Mouse (Mus musculus): ENCODE measurements around the gene Ifitm10. TPM values are rescaled to one million over a fixed set of nuclear protein-coding genes. Genes with fewer than 3 reads are reported as not detected.
A peak's percentile ranks its signal among the peaks of the same experiment; 100 is the strongest.
"Not testable (repeated sequence)": the region's sequence is repeated elsewhere in the genome, so short reads cannot be mapped to it uniquely, and the experiment has no call there.

Ifitm10 gene
- polyA plus RNA-seq (2016; fragmentation: Nextera tagmentation; extraction: Ambion mirVana), result 0.43 and 0.63 TPM in 2 replicates

DNA sequence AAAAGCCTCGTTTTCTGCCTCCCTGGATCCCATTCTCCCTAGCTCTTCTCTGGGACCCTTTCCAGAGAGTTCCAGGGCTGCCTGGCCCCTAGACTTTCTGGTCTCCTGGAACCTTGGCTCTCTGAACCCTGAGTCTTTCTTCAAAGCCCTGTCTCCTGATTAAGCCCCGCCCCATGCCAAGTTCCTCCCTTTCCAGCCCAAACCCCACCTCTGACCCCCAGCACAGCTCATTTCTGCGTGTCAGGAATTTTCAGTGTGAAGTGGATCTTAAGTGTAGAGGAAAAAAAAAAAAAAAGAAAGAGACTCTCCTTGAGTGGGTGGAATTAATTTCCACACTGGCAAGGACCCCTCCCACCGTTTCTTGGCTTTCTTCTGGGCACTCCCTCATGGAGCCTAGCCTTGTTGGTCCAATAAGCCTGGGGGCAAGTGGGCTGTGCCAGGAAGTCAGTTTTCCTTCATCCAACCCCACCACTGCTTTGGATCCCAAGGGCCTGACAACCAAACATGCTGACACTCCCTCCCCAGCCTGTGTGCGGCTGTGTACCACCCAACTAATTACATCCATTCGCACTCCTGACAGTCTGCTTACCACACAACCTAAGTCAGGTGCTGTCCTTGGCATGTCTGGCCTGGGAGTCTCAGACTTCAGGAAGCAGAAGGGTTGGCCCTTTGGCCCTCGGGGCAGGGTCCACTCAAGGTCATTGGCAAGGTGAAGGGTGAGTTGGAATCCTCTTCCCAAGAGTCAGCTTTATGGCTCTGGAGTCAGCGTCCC lies at the start of gene Ifitm10:
Gene Ifitm10 (minus strand): TSS at position 113 of the 772 bp plus-strand sequence.
- Histone ChIP-seq H3K27me3 (peaks cover 55% of the 10 kb centered on the region), H3K4me3 (no peak within 1 kb of the TSS; the same call in 1 of the 2 replicates), H3K4me2 (replicated peaks) (peak within 1 kb of the TSS; percentile 50; the same call in 1 of the 2 replicates), H3K36me3 (peaks cover 39% of the 10 kb centered on the region), H3K4me1 (peaks cover 8% of the 10 kb centered on the region), H3K27ac (replicated peaks) (no peak within 1 kb of the TSS), H3K9ac (replicated peaks) (no peak within 1 kb of the TSS), H3K9me3 (no peaks in the 10 kb centered on the region)
- 70% methylated on average over 8 of the region's 8 CpGs for WGBS
- ATAC-seq (ENCODE audit: low FRiP score, low read depth), result no peak

DNA sequence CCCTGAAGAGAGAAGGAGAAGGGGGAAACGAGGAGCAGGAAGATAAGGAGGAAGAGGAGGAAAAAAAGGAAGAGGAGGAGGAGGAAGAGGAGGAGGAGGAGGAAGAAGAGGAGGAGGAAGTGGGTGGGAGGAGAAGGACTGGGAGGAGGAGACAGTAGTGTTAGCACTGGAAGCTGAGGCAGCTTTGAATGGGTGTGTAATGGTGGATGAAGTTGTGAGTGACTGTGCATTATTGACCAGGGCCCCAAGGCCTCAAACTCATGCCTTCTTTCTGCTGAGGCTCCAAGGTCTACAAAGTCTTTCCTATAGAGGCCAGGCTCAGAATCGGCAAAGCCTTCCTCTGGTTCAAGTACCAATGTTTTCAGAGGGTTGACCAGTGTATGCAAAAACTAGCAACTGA lies 48.3 kb upstream of the Ifitm10 start:
- WGBS, result 71% methylated on average over 2 of the region's 2 CpGs
- ATAC-seq (ENCODE audit: low FRiP score, low read depth), result no peak
- H3K36me3 ChIP-seq, result no peaks in the 10 kb centered on the region
- H3K4me3 ChIP-seq, result no peak overlapping the region
- no peak overlapping the region for H3K9ac ChIP-seq (replicated peaks)
- H3K9me3 ChIP-seq, result no peaks in the 10 kb centered on the region
- H3K27me3 ChIP-seq, result no peaks in the 10 kb centered on the region
- H3K27ac ChIP-seq (replicated peaks), result no peak overlapping the region
- no peak overlapping the region for H3K4me2 ChIP-seq (replicated peaks)
- no peaks in the 10 kb centered on the region for H3K4me1 ChIP-seq

DNA sequence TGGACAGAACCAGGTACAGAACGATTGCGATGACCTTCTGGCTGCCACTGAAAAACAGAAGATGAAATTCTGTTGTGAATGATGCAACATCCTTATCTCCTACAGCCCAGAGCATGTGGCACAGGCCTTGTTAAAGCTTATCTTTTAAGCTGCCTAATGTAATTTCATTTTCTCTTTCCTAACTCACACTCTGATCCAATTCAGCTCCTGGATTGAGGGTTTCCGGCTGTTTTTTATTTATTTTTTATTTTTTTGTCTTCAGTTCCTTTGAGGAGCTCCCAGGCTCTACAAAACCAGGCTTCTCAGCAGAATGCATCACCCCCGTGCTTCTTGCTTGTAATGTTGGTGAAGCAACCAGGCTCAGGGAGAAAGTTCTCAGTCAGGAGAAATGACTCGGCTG lies 46.3 kb upstream of the Ifitm10 start:
- H3K9ac ChIP-seq (replicated peaks), result no peak overlapping the region
- no peak overlapping the region for H3K4me3 ChIP-seq
- H3K36me3 ChIP-seq, result no peaks in the 10 kb centered on the region
- no peaks in the 10 kb centered on the region for H3K9me3 ChIP-seq
- ATAC-seq (ENCODE audit: low FRiP score, low read depth), result no peak
- H3K4me1 ChIP-seq, result no peaks in the 10 kb centered on the region
- H3K27ac ChIP-seq (replicated peaks), result no peak overlapping the region
- no peaks in the 10 kb centered on the region for H3K27me3 ChIP-seq
- WGBS, result 87% methylated on average over 5 of the region's 5 CpGs
- no peak overlapping the region for H3K4me2 ChIP-seq (replicated peaks)

DNA sequence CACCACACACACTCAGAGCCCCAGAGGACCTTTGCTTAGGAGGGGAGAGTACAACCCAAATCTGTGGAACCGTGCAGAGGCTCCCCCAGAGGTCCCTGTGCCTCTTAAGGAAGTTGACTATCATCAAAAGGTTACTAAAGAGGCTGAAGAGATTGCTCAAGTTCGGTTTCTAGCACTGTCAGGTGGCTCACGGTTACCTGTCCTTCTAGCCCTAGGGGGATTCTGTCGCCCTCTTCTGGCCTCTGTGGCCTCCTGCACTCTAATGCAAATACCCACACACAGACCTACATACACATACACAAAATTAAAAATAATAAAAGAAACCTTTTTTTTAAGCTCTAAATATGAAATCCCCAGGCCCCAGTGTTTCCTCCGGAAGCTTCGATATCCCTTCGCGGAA lies 45.1 kb upstream of the Ifitm10 start:
- Histone ChIP-seq H3K4me1 (no peaks in the 10 kb centered on the region), H3K9me3 (no peaks in the 10 kb centered on the region), H3K36me3 (no peaks in the 10 kb centered on the region), H3K4me2 (replicated peaks) (no peak overlapping the region), H3K4me3 (no peak overlapping the region), H3K27ac (replicated peaks) (no peak overlapping the region), H3K9ac (replicated peaks) (no peak overlapping the region), H3K27me3 (no peaks in the 10 kb centered on the region)
- no peak for ATAC-seq (ENCODE audit: low FRiP score, low read depth)
- WGBS, result 90% methylated on average over 8 of the region's 8 CpGs

DNA sequence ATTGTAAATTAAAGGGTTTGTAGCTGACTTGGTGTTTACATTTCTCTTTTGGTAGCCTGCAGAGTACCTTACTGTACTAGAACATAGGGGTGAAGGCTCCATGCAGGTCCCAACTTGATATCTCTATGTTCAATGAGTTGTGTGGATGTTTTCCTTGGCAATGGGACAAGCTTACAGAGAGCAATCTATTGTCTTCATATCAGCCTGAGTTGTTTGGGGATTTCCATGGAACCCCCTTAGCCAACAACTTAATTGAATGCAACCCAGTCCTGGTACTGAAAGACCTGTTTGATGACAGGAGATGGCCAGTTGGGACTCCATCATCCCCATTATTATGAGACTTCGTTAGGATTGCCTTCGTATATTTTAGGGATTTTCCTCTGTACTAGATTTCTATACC lies 44.5 kb upstream of the Ifitm10 start:
- no peaks in the 10 kb centered on the region for H3K9me3 ChIP-seq
- no peak for ATAC-seq (ENCODE audit: low FRiP score, low read depth)
- H3K4me3 ChIP-seq, result no peak overlapping the region
- H3K36me3 ChIP-seq, result no peaks in the 10 kb centered on the region
- H3K9ac ChIP-seq (replicated peaks), result no peak overlapping the region
- H3K27me3 ChIP-seq, result no peaks in the 10 kb centered on the region
- WGBS, result 87% methylated on average over 2 of the region's 2 CpGs
- no peaks in the 10 kb centered on the region for H3K4me1 ChIP-seq
- no peak overlapping the region for H3K4me2 ChIP-seq (replicated peaks)
- H3K27ac ChIP-seq (replicated peaks), result no peak overlapping the region

DNA sequence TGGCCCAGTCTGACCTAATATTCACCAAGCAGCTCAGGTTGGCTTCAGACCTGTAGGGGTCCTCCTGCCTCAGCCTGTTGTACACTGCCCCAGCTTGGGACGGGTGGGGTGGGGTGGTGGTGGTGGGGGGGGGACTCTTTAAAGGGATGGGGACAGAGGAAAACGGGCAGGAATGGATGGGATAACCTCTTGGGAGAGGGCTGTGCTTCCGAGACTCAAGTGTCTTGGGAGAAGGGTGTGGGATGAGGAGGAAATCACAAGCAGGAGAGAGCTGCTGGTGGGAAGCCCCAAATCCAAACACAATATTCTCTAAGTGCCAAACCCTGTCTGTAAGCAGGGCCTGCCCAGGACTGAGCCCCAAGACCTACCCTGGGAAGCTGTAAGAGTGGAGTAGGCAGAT lies 42.7 kb upstream of the Ifitm10 start:
- no peaks in the 10 kb centered on the region for H3K27me3 ChIP-seq
- no peak overlapping the region for H3K9ac ChIP-seq (replicated peaks)
- no peaks in the 10 kb centered on the region for H3K36me3 ChIP-seq
- H3K9me3 ChIP-seq, result no peaks in the 10 kb centered on the region
- no peak overlapping the region for H3K4me3 ChIP-seq
- ATAC-seq (ENCODE audit: low FRiP score, low read depth), result no peak
- no peaks in the 10 kb centered on the region for H3K4me1 ChIP-seq
- no peak overlapping the region for H3K27ac ChIP-seq (replicated peaks)
- 68% methylated on average over 3 of the region's 3 CpGs for WGBS
- H3K4me2 ChIP-seq (replicated peaks), result no peak overlapping the region

DNA sequence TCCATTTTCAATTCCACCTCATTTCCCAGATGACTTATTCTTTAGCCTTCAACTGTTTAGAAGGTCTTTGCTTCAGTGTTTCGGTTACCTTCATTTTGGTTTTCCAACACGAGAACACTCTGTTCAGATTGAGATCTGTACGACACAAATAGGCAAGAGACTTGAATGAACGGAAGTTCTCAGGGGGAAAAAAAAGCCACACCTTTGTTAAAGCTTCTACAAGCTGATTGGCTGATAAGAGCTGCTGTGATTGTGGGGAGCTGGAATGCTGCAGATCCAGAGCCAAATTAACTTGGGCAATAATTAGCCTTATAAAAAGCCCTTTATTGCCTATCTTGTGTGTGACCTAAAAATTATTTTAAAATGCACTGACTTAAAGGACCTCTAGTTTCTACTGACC lies 41.8 kb upstream of the Ifitm10 start:
- no peak for ATAC-seq (ENCODE audit: low FRiP score, low read depth)
- H3K27me3 ChIP-seq, result no peaks in the 10 kb centered on the region
- no peaks in the 10 kb centered on the region for H3K36me3 ChIP-seq
- H3K27ac ChIP-seq (replicated peaks), result no peak overlapping the region
- H3K4me1 ChIP-seq, result no peaks in the 10 kb centered on the region
- WGBS, result 68% methylated on average over 4 of the region's 4 CpGs
- H3K9me3 ChIP-seq, result no peaks in the 10 kb centered on the region
- no peak overlapping the region for H3K4me3 ChIP-seq
- no peak overlapping the region for H3K4me2 ChIP-seq (replicated peaks)
- H3K9ac ChIP-seq (replicated peaks), result no peak overlapping the region

DNA sequence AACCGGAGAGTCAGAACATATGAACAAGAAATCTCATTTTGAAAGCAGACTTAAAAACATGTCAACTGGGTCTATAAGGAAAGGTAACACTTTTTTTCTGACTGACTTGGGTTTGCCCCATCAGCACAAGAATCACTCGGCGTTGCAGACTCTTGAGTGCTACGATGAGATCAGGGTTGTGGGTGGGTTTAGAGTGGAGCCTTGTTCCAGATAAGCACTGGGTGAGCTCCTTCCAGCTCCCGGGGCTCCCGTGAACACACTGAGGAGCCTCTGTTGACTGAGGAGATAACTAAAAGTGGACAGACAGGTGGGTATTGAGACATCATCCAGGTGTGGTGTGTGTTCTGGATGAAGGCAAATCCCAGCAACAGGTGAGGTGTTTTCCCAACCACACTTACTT lies 39.7 kb upstream of the Ifitm10 start:
- H3K36me3 ChIP-seq, result no peaks in the 10 kb centered on the region
- no peak overlapping the region for H3K27ac ChIP-seq (replicated peaks)
- no peak overlapping the region for H3K9ac ChIP-seq (replicated peaks)
- 92% methylated on average over 6 of the region's 6 CpGs for WGBS
- no peaks in the 10 kb centered on the region for H3K9me3 ChIP-seq
- ATAC-seq (ENCODE audit: low FRiP score, low read depth), result no peak
- no peaks in the 10 kb centered on the region for H3K4me1 ChIP-seq
- H3K4me3 ChIP-seq, result no peak overlapping the region
- H3K27me3 ChIP-seq, result no peaks in the 10 kb centered on the region
- no peak overlapping the region for H3K4me2 ChIP-seq (replicated peaks)

DNA sequence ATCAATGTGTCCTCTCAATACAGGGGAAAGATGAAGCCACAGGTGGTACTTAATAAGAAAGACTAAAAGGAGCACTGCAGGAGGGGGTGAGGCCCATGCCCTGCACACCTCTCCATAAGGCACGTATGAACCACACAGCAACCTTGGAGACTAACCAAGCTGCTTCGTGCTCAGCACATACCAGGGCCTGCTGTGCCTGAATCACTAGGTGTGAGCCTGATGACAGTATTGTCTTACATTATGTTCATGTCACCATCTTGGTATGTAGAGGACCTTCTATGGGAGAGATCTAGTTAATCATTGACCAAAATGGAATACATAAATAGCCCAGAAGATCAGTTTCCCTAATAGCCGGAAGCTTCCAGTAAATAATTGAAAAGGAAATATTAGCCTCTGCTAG lies 36.0 kb upstream of the Ifitm10 start:
- WGBS, result 75% methylated on average over 3 of the region's 3 CpGs
- no peak overlapping the region for H3K4me2 ChIP-seq (replicated peaks)
- no peak overlapping the region for H3K27ac ChIP-seq (replicated peaks)
- H3K27me3 ChIP-seq, result no peaks in the 10 kb centered on the region
- H3K9ac ChIP-seq (replicated peaks), result no peak overlapping the region
- no peaks in the 10 kb centered on the region for H3K4me1 ChIP-seq
- no peaks in the 10 kb centered on the region for H3K9me3 ChIP-seq
- no peaks in the 10 kb centered on the region for H3K36me3 ChIP-seq
- ATAC-seq (ENCODE audit: low FRiP score, low read depth), result no peak
- no peak overlapping the region for H3K4me3 ChIP-seq

DNA sequence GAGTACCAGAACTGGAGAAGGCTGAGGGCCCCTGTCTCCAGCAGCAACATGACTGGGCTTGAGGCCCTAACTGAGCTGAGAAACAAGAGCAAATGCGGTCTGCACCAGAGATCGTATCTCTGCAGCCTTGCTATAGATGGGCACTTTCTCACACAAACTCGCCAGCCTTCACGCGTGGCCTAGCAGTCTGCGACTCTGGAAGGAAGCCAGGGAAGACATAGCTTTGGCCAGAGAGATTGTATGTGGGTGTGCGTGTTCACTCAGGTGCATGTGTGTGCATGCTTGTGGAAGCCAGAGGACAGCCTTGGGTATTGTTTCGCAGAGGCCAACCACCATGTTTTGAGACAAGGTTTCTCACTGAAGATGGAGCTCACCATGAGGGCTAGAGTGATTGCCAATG lies 35.1 kb upstream of the Ifitm10 start:
- ATAC-seq (ENCODE audit: low FRiP score, low read depth), result no peak
- WGBS, result 90% methylated on average over 8 of the region's 8 CpGs
- no peak overlapping the region for H3K4me3 ChIP-seq
- no peaks in the 10 kb centered on the region for H3K36me3 ChIP-seq
- H3K4me2 ChIP-seq (replicated peaks), result no peak overlapping the region
- no peak overlapping the region for H3K9ac ChIP-seq (replicated peaks)
- no peak overlapping the region for H3K27ac ChIP-seq (replicated peaks)
- H3K9me3 ChIP-seq, result no peaks in the 10 kb centered on the region
- no peaks in the 10 kb centered on the region for H3K27me3 ChIP-seq
- H3K4me1 ChIP-seq, result no peaks in the 10 kb centered on the region

DNA sequence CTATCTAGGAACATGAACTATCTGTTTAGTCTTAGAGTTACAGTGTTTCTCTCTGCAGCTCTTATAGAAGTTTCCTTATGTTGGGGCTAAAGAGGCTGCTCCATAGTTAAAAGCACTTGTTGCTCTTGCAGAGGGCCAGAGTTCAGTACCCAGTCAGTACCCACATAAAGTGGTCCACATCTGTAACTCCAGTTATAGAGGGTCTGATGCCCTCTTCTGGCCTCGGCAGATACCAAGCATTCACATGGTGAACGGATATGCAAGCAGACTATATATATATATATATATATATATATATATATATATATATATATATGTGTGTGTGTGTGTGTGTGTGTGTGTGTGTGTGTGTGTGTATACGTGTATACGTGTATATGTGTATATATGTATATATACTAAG lies 34.4 kb upstream of the Ifitm10 start:
- ATAC-seq (ENCODE audit: low FRiP score, low read depth), result no peak

DNA sequence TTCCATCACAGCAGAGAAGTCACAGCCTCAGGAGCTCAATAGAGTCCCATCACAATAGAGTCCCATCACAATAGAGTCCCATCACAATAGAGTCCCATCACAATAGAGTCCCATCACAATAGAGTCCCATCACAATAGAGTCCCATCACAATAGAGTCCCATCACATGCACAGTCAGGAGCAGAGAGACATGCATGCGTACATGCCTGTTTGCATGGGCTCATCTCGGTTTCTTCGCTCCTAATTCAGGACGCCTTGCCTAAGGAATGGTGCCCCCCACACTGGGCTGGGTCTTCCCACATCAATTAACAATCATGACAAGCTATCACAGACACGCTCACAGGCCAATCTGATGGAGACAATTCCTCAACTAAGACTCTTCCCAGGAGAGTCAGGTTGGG lies 31.6 kb upstream of the Ifitm10 start:
- H3K4me1 ChIP-seq, result peaks cover 10% of the 10 kb centered on the region
- ATAC-seq (ENCODE audit: low FRiP score, low read depth); H3K4me3 ChIP-seq; H3K36me3 ChIP-seq; H3K4me2 ChIP-seq (replicated peaks); H3K9ac ChIP-seq (replicated peaks); H3K27me3 ChIP-seq; H3K27ac ChIP-seq (replicated peaks); H3K9me3 ChIP-seq: not testable (repeated sequence)
- WGBS, result 96% methylated on average over 5 of the region's 5 CpGs

More for the DNA sequence above, 34.4 kb upstream of the Ifitm10 start:
- 81% methylated on average over 4 of the region's 4 CpGs for WGBS
- H3K27ac ChIP-seq (replicated peaks), result no peak overlapping the region
- H3K9me3 ChIP-seq, result no peaks in the 10 kb centered on the region
- H3K4me3 ChIP-seq, result no peak overlapping the region
- no peaks in the 10 kb centered on the region for H3K36me3 ChIP-seq
- no peaks in the 10 kb centered on the region for H3K4me1 ChIP-seq
- no peak overlapping the region for H3K9ac ChIP-seq (replicated peaks)
- no peaks in the 10 kb centered on the region for H3K27me3 ChIP-seq
- no peak overlapping the region for H3K4me2 ChIP-seq (replicated peaks)

DNA sequence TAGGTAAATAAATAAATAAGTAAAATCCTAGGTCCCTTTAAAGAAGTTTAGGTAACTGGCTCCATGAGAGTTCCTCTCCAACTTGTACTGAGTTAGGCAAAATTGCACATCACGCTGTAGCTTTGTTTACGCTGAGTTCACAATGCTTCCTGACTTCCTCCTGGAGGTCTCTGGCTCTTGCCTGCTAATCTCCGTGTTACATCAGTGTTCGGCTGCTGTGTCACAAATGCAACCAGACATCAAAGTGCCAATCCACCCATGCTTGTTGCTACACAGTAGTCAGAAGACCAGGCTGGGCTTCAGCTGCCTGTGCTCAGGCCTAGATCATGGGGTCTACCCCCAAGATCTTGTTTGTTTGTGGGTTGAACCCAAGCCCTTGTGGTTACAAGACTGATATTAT lies 30.0 kb upstream of the Ifitm10 start:
- H3K9ac ChIP-seq (replicated peaks), result no peak overlapping the region
- ATAC-seq (ENCODE audit: low FRiP score, low read depth), result no peak
- 83% methylated on average over 4 of the region's 4 CpGs for WGBS

More for the DNA sequence above, 30.0 kb upstream of the Ifitm10 start:
- H3K27ac ChIP-seq (replicated peaks), result no peak overlapping the region
- H3K4me3 ChIP-seq, result no peak overlapping the region
- no peaks in the 10 kb centered on the region for H3K9me3 ChIP-seq
- no peaks in the 10 kb centered on the region for H3K27me3 ChIP-seq
- peaks cover 10% of the 10 kb centered on the region for H3K4me1 ChIP-seq
- no peak overlapping the region for H3K4me2 ChIP-seq (replicated peaks)
- H3K36me3 ChIP-seq, result no peaks in the 10 kb centered on the region

All from midbrain, embryonic 12.5 days (tissue).